Mouse (Mus musculus): ENCODE data around the gene Usp21. TPM values are rescaled to one million over a fixed set of nuclear protein-coding genes. Genes with fewer than 3 reads are reported as not detected.

Usp21 gene
- polyA plus RNA-seq, 1 experiment, result 79.1 TPM

DNA sequence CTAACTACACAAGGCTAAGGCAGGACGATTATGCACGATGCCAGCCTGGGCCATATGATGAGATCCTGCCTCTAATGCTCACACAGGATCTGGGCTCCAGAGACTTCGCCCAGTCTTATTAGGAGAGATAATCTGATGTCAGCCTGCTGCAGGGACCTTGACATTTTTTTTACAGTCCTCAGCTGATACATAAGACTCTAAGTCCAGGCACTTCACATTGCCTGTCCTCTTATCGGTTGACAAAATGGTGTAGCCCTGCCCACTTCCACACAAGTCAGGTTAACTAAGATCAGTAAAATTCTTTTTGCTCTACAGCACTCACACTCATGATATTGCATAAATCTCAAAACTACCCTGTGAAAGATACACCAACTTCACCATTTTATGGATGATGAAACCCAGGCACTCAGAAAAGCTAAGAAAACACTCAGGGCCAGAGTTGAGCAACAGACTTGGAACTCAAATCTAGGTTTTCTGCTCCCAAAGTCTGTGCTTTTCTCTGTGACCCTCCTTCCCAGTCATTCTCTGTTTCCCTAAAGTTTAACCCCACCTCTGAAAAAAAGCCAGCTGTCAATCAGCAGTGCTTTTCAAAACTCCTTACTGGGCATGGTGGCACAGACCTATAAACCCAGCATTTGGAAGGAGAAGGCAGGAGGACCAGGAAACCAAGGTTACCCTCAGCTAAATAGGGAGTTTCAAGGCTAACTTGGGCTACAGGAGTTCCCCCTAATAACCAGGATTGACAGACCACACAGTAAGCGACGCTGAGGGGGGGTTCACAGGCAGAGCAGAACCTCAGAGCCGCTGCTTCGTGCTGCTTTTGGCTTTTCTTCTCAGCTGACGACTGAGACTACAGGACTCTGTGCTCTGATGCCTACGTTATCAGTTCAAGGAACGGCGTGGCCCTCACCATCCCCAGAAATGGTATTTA, 54.7 kb downstream of the Usp21 start:
- no peaks in the 10 kb centered on the region for H3K27me3 ChIP-seq (ENCODE audit: control insufficient read depth, insufficient read depth, low read length)
- DNase-seq, result no peak
- no peak overlapping the region for H3K27ac ChIP-seq (ENCODE audit: control insufficient read depth, insufficient read depth, low read length)
- no peak overlapping the region for H3K4me3 ChIP-seq (ENCODE audit: control insufficient read depth, insufficient read depth, low read length)
- H3K36me3 ChIP-seq (ENCODE audit: control insufficient read depth, insufficient read depth, low read length), result peaks cover 40% of the 10 kb centered on the region
- WGBS, result 74% methylated on average over 12 of the region's 12 CpGs
- no peak for TF ChIP-seq POLR2A (IDR thresholded peaks at IDR 0.05; ENCODE audit: control insufficient read depth, extremely low read depth, insufficient read depth, low read length, poor library complexity)
- TF ChIP-seq CTCF (IDR thresholded peaks at IDR 0.05; ENCODE audit: borderline replicate concordance, control insufficient read depth, extremely low read depth, insufficient read depth, low read length, poor library complexity), result no peak
- H3K4me1 ChIP-seq (replicated peaks; ENCODE audit: control insufficient read depth, insufficient read depth, low read length), result peaks cover 4% of the 10 kb centered on the region; the same call in 1 of the 2 replicates

DNA sequence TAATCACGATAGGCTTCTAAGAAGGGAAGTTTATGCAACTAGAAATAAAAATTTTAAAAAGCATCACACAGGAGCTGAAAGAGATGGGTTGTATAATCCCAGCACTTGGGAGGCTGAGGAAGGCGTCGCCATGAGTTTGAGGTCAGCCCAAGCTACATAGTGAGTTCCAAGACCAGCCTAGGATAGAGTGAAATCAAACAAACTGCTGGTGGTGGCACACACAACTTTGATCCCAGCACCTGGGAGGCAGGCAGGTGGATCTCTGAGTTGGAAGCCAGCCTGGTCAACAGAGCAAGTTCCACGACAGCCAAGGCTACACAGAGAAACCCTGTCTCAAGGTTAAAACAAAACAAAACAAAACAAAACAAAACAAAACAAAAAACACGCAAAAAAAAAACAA, 55.4 kb downstream of the Usp21 start:
- Histone ChIP-seq H3K36me3 (ENCODE audit: control insufficient read depth, insufficient read depth, low read length) (peaks cover 32% of the 10 kb centered on the region), H3K4me3 (ENCODE audit: control insufficient read depth, insufficient read depth, low read length) (no peak overlapping the region), H3K27ac (ENCODE audit: control insufficient read depth, insufficient read depth, low read length) (no peak overlapping the region), H3K4me1 (replicated peaks; ENCODE audit: control insufficient read depth, insufficient read depth, low read length) (peaks cover 4% of the 10 kb centered on the region; the same call in 1 of the 2 replicates), H3K27me3 (ENCODE audit: control insufficient read depth, insufficient read depth, low read length) (no peaks in the 10 kb centered on the region)
- no peak for DNase-seq
- no peak for TF ChIP-seq CTCF (IDR thresholded peaks at IDR 0.05; ENCODE audit: borderline replicate concordance, control insufficient read depth, extremely low read depth, insufficient read depth, low read length, poor library complexity)
- TF ChIP-seq POLR2A (IDR thresholded peaks at IDR 0.05; ENCODE audit: control insufficient read depth, extremely low read depth, insufficient read depth, low read length, poor library complexity), result no peak
- 58% methylated on average over 5 of the region's 5 CpGs for WGBS

Other genes with a start within 250 kb of the Usp21 start
- 16.6 and 20.7 TPM in 2 replicates for gene Fcgr3, start 223.1 kb downstream of the Usp21 start, polyA plus RNA-seq (2012; rRNA removed)
- 2.7 and 2.8 TPM in 2 replicates for gene Cfap126, start 174.1 kb downstream of the Usp21 start, polyA plus RNA-seq (2012; rRNA removed)
- gene Sdhc, start 137.4 kb downstream of the Usp21 start, polyA plus RNA-seq (2012; rRNA removed), result 191 and 231 TPM in 2 replicates
- 1.1 and 7.4 TPM in 2 replicates for gene Mpz, start 137.3 kb downstream of the Usp21 start, polyA plus RNA-seq (2012; rRNA removed)
- gene Pcp4l1, start 91.7 kb downstream of the Usp21 start, polyA plus RNA-seq (2012; rRNA removed), result 4.7 and 7.3 TPM in 2 replicates
- gene Nr1i3, start 74.0 kb downstream of the Usp21 start, polyA plus RNA-seq (2012; rRNA removed), result 0.08 and 0.43 TPM in 2 replicates
- gene Tomm40l, start 65.5 kb downstream of the Usp21 start, polyA plus RNA-seq (2012; rRNA removed), result 34.7 and 34.9 TPM in 2 replicates
- gene Apoa2, start 62.9 kb downstream of the Usp21 start, polyA plus RNA-seq (2012; rRNA removed), result 1.8 and 49.4 TPM in 2 replicates
- 127 and 138 TPM in 2 replicates for gene Fcer1g, start 53.6 kb downstream of the Usp21 start, polyA plus RNA-seq (2012; rRNA removed)
- 0.73 and 0.90 TPM in 2 replicates for gene Adamts4, start 37.6 kb downstream of the Usp21 start, polyA plus RNA-seq (2012; rRNA removed)
- gene Ndufs2, start 36.6 kb downstream of the Usp21 start, polyA plus RNA-seq (2012; rRNA removed), result 131 and 154 TPM in 2 replicates
- 97.0 and 98.9 TPM in 2 replicates for gene B4galt3, start 17.7 kb downstream of the Usp21 start, polyA plus RNA-seq (2012; rRNA removed)
- 71.5 and 78.5 TPM in 2 replicates for gene Ppox, start 6.8 kb downstream of the Usp21 start, polyA plus RNA-seq (2012; rRNA removed)
- 18.5 and 20.2 TPM in 2 replicates for gene Ufc1, start 7.0 kb upstream of the Usp21 start, polyA plus RNA-seq (2012; rRNA removed)
- gene Dedd, start 41.2 kb upstream of the Usp21 start, polyA plus RNA-seq (2012; rRNA removed), result 60.8 and 61.5 TPM in 2 replicates
- gene Nit1, start 57.7 kb upstream of the Usp21 start, polyA plus RNA-seq (2012; rRNA removed), result 48.8 and 52.2 TPM in 2 replicates
- gene Pfdn2, start 57.7 kb upstream of the Usp21 start, polyA plus RNA-seq (2012; rRNA removed), result 15.8 and 16.6 TPM in 2 replicates
- gene Klhdc9, start 72.8 kb upstream of the Usp21 start, polyA plus RNA-seq (2012; rRNA removed), result 0.39 and 0.69 TPM in 2 replicates
- gene Nectin4, start 82.1 kb upstream of the Usp21 start, polyA plus RNA-seq (2012; rRNA removed), result 2.7 and 3.5 TPM in 2 replicates
- gene Arhgap30, start 101.0 kb upstream of the Usp21 start, polyA plus RNA-seq (2012; rRNA removed), result 128 and 141 TPM in 2 replicates
- gene Usf1, start 123.3 kb upstream of the Usp21 start, polyA plus RNA-seq (2012; rRNA removed), result 177 and 184 TPM in 2 replicates
- 5.3 and 6.1 TPM in 2 replicates for gene Tstd1, start 130.9 kb upstream of the Usp21 start, polyA plus RNA-seq (2012; rRNA removed)
- gene F11r, start 149.5 kb upstream of the Usp21 start, polyA plus RNA-seq (2012; rRNA removed), result 17.7 and 18.6 TPM in 2 replicates
- 5.8 and 6.6 TPM in 2 replicates for gene Alyref2, start 215.5 kb upstream of the Usp21 start, polyA plus RNA-seq (2012; rRNA removed)
- gene Itln1, start 247.3 kb upstream of the Usp21 start, polyA plus RNA-seq (2012; rRNA removed), result 1.9 and 2.5 TPM in 2 replicates

Measured in thymus, adult 2 months (tissue).